Mouse (Mus musculus): ENCODE data around the gene Mgme1.

DNA sequence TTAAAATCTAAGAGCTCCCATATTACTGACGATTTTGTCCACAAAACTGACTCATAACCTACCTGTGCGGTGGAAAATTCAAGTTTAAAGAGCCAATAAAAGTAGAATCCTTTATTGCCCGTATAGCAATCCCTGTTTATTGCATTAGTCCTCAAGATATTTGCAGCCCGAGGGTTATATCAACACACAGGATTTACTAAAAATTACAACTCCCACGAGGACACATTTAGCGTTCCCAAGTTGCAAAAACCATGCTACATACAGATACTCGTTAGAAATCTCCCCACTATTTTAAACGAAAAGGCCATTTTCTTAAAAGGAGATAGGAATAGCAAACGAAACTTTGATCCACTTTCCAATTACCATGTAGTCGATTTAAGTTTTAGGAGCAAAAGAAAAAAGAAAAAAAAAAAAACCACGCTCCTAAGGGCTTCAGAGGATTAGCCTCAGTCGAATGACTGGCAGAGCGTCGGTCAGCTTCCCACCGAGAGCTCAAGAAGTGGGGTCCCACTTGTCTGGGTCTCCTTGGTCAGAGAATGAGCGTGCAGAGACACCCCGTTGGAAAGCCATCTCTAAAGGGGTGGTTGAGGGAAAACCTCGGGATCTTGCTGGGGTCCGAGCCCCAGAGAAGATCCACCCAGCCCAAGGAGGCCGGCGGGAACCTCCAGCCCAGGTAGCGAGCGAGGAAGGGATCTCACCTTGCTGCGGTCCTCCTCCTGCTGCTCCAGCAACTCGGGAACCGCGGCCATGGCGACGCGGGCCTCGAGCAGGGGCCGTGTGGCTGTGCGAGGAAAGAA is 586 bp upstream of the Mgme1 start:
- TF ChIP-seq CTCF (IDR thresholded peaks at IDR 0.05; ENCODE audit: low read depth, low read length) (no peak), GATA1 (IDR thresholded peaks at IDR 0.05; ENCODE audit: borderline replicate concordance, low read length) (no peak), POLR2AphosphoS5 (IDR thresholded peaks at IDR 0.05; ENCODE audit: insufficient replicate concordance, low read depth, low read length) (no peak), GATA2 (IDR thresholded peaks at IDR 0.05; ENCODE audit: borderline replicate concordance, low read depth, low read length) (no peak), TAL1 (conservative IDR thresholded peaks at IDR 0.05; ENCODE audit: low read depth, low read length) (no peak)

Measured in G1E (cell line).